Mouse (Mus musculus): ENCODE measurements around the gene Rpl23.

DNA sequence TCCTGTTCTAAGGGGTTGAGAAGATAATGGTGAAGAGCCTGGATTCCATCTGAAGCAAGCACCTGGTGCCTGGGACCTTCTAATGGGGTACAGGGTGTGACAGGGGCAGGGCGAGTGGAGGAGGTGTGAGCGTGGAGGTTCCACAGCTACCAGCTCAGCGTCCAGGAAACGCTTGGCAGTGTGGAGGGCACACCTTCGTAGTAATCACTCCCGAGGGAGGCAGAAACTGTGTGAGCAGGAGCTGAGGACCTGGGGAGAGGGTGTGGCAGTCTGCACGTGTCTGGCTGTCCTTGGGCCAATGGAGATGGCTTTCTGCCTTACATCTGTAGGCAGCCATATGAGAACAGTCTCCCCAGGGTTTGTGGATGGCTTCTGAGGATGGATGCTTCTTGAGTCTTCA lies 30.8 kb upstream of the Rpl23 start:
- TF ChIP-seq POLR2AphosphoS5 (IDR thresholded peaks at IDR 0.05; ENCODE audit: insufficient replicate concordance, low read depth, low read length): no peak
- TF ChIP-seq CTCF (IDR thresholded peaks at IDR 0.05; ENCODE audit: low read depth, low read length): no peak
- no peak for TF ChIP-seq GATA2 (IDR thresholded peaks at IDR 0.05; ENCODE audit: borderline replicate concordance, low read depth, low read length)
- TF ChIP-seq GATA1 (IDR thresholded peaks at IDR 0.05; ENCODE audit: borderline replicate concordance, low read length): no peak
- TF ChIP-seq TAL1 (conservative IDR thresholded peaks at IDR 0.05; ENCODE audit: low read depth, low read length): no peak
